Mouse (Mus musculus) intestine, postnatal 0 days (tissue): Measurements from ENCODE around the gene Alg12. TPM values are rescaled to one million over a fixed set of nuclear protein-coding genes. Genes with fewer than 3 reads are reported as not detected.
A peak's percentile ranks its signal among the peaks of the same experiment; 100 is the strongest.

Experiments
- ATAC-seq: fragments of 200-750 bp; cut with Nextera tagmentation; 2 replicates; pipeline ENCODE4 v1.8.0; 2017; ENCODE audit warnings: mild to moderate bottlenecking, moderate TSS enrichment, moderate library complexity
- H3K27ac ChIP-seq: fragments of 300-500 bp; sonication (generic); 2 replicates; pipeline ENCODE4 v1.5.1; 2014; ENCODE audit warnings: mild to moderate bottlenecking, low read depth, low read length, moderate library complexity
- H3K27me3 ChIP-seq: fragments of 300-500 bp; sonication (generic); replicated peaks from 2 replicates; pipeline ENCODE4 v1.6.1; 2014; ENCODE audit warnings: low read length, mixed read lengths; ENCODE audit not compliant: control insufficient read depth, insufficient read depth
- H3K36me3 ChIP-seq: fragments of 300-500 bp; sonication (generic); 2 replicates; pipeline ENCODE4 v1.6.1; 2014; ENCODE audit warnings: mild to moderate bottlenecking, moderate library complexity; ENCODE audit not compliant: control insufficient read depth, insufficient read depth
- H3K4me1 ChIP-seq: fragments of 300-500 bp; sonication (generic); replicated peaks from 2 replicates; pipeline ENCODE4 v1.6.1; 2014; ENCODE audit warnings: antibody characterized with exemption, low read length, mixed read lengths; ENCODE audit not compliant: control insufficient read depth, insufficient read depth
- H3K4me2 ChIP-seq: fragments of 300-500 bp; sonication (generic); replicated peaks from 2 replicates; pipeline ENCODE4 v1.6.1; 2014; ENCODE audit warnings: low read depth, mild to moderate bottlenecking, moderate library complexity
- H3K4me3 ChIP-seq: fragments of 300-500 bp; sonication (generic); 2 replicates; pipeline ENCODE4 v1.5.1; 2014; ENCODE audit warnings: low read depth, low read length
- H3K9ac ChIP-seq: fragments of 300-500 bp; sonication (generic); 2 replicates; pipeline ENCODE4 v1.6.1; 2014; ENCODE audit warnings: mild to moderate bottlenecking, low read depth, low read length
- H3K9me3 ChIP-seq: fragments of 300-500 bp; sonication (generic); 2 replicates; pipeline ENCODE4 v1.6.1; 2016; ENCODE audit warnings: mixed run types; ENCODE audit not compliant: control insufficient read depth
- CTCF ChIP-seq: sonication (generic); IDR thresholded peaks from 2 replicates; pipeline ENCODE4 v1.5.1; 2016; ENCODE audit warnings: low read depth, mild to moderate bottlenecking, control low read depth, antibody characterized with exemption, moderate library complexity
- WGBS: fragments of 180-500 bp; shearing (Covaris S2); extraction: QIAGEN DNeasy Blood & Tissue Kit; methylation state at CpG from one replicate; pipeline ENCODE4 v1.1.7; 2014; 5-methylcytosine and 5-hydroxymethylcytosine counted together
- polyA plus RNA-seq: library from polyadenylated mRNA; unstranded; fragments of >200 nt; fragmentation: Nextera tagmentation; extraction: Ambion mirVana; gene quantifications from 2 replicates; pipeline ENCODE4 v1.2.1, GENCODE M21; 2015

Alg12 gene
- polyA plus RNA-seq, 1 experiment from 2014 or later: 7.3 TPM

- Histone ChIP-seq H3K36me3 (peaks cover 17% of the 10 kb centered on the region; the same call in 1 of the 2 replicates), H3K27ac (peak overlapping the region; percentile 97; the same call in 1 of the 2 replicates), H3K27me3 (no peaks in the 10 kb centered on the region), H3K4me2 (peak overlapping the region; percentile 74), H3K9ac (no peak overlapping the region), H3K4me1 (peaks cover 9% of the 10 kb centered on the region), H3K9me3 (no peaks in the 10 kb centered on the region), H3K4me3 (peak overlapping the region; percentile 83)
- ATAC-seq: no peak
- WGBS: 67% methylated on average over 14 of the region's 14 CpGs
- TF ChIP-seq CTCF: no peak
Observed at GRCm38 (mm10) chr15:88865061-88865460, 45.9 kb upstream of the Alg12 start.

GRCm38 (mm10) chr15:88864270-88865030 lies 45.3 kb upstream of the Alg12 start:
- H3K27me3 ChIP-seq: no peaks in the 10 kb centered on the region
- TF ChIP-seq CTCF: peak; percentile 37
- no peak for ATAC-seq

GRCm38 (mm10) chr15:88863695-88864231 lies 44.6 kb upstream of the Alg12 start:
- peak; percentile 28 for TF ChIP-seq CTCF
- no peaks in the 10 kb centered on the region for H3K9me3 ChIP-seq
- H3K27ac ChIP-seq: peak overlapping the region; percentile 97
- under 1% methylated on average over 33 of the region's 39 CpGs for WGBS
- H3K9ac ChIP-seq: peak overlapping the region; percentile 91
- H3K4me3 ChIP-seq: peak overlapping the region; percentile 83
- peaks cover 17% of the 10 kb centered on the region; the same call in 1 of the 2 replicates for H3K36me3 ChIP-seq
- peak; percentile 67 for ATAC-seq
- H3K4me1 ChIP-seq: peaks cover 9% of the 10 kb centered on the region
- H3K4me2 ChIP-seq: peak overlapping the region; percentile 74
- H3K27me3 ChIP-seq: no peaks in the 10 kb centered on the region

More at GRCm38 (mm10) chr15:88864270-88865030, 45.3 kb upstream of the Alg12 start:
- Histone ChIP-seq H3K9me3 (no peaks in the 10 kb centered on the region), H3K27ac (peak overlapping the region; percentile 97), H3K9ac (peak overlapping the region; percentile 91), H3K36me3 (peaks cover 17% of the 10 kb centered on the region; the same call in 1 of the 2 replicates), H3K4me3 (peak overlapping the region; percentile 83), H3K4me1 (peaks cover 9% of the 10 kb centered on the region), H3K4me2 (peak overlapping the region; percentile 74)
- WGBS: 18% methylated on average over 22 of the region's 22 CpGs

GRCm38 (mm10) chr15:88862881-88863694 lies 44.0 kb upstream of the Alg12 start:
- WGBS: under 1% methylated on average over 81 of the region's 98 CpGs
- Histone ChIP-seq H3K27me3 (no peaks in the 10 kb centered on the region), H3K4me2 (peak overlapping the region; percentile 74), H3K9me3 (no peaks in the 10 kb centered on the region), H3K4me1 (peaks cover 9% of the 10 kb centered on the region), H3K9ac (peak overlapping the region; percentile 91), H3K4me3 (peak overlapping the region; percentile 83), H3K36me3 (peaks cover 17% of the 10 kb centered on the region; the same call in 1 of the 2 replicates), H3K27ac (peak overlapping the region; percentile 97)
- no peak for ATAC-seq
- peak; percentile 28; the same call in 1 of the 2 replicates for TF ChIP-seq CTCF

GRCm38 (mm10) chr15:88861772-88862622 lies 42.9 kb upstream of the Alg12 start, which contains the start of gene Pim3:
Gene Pim3 (plus strand): TSS chr15:88862186.
- ATAC-seq: peak; percentile 81
- under 1% methylated on average over 105 of the region's 107 CpGs for WGBS
- peak within 1 kb of the TSS; percentile 74 for H3K4me2 ChIP-seq

More at GRCm38 (mm10) chr15:88861772-88862622, 42.9 kb upstream of the Alg12 start, which contains the start of gene Pim3:
- H3K9me3 ChIP-seq: no peaks in the 10 kb centered on the region
- peak within 1 kb of the TSS; percentile 97 for H3K27ac ChIP-seq
- peaks cover 9% of the 10 kb centered on the region; the same call in 1 of the 2 replicates for H3K4me1 ChIP-seq
- H3K4me3 ChIP-seq: peak within 1 kb of the TSS; percentile 83
- H3K9ac ChIP-seq: peak within 1 kb of the TSS; percentile 91
- peaks cover 17% of the 10 kb centered on the region; the same call in 1 of the 2 replicates for H3K36me3 ChIP-seq
- peak; percentile 2; the same call in 1 of the 2 replicates for TF ChIP-seq CTCF
- no peaks in the 10 kb centered on the region for H3K27me3 ChIP-seq
